Mouse (Mus musculus): Measurements from ENCODE around the gene Tmem262. TPM values are rescaled to one million over a fixed set of nuclear protein-coding genes. Genes with fewer than 3 reads are reported as not detected.
A peak's percentile ranks its signal among the peaks of the same experiment; 100 is the strongest.

Gene Tmem262
- polyA plus RNA-seq, 1 experiment from 2014 or later, result not detected

DNA sequence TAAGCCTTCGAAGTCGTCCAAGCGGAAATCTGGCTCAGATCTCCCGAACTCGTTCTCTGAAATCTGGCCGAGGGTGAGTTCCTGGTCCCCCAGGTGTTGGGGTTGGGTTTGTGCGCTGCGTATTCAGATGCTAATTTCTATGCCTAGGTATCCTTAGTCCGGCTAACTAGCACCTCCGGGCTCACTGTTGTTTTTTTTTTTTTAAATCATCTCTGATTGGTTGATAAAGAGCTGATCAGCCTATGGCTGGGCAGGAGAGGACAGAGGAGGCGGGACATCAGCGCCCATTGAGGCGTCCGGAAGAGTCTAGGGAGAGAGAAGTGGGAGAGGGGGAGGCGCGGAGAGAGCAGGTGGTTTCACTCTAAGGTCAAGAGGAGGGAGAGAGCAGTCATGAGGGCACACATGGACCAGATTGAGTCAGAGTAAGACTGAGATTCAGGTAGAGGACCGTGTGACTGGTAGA is 5.6 kb downstream of the Tmem262 start:
- no peaks in the 10 kb centered on the region for H3K27me3 ChIP-seq (replicated peaks; ENCODE audit: control insufficient read depth, insufficient read depth, low read length)
- ATAC-seq, result peak; percentile 64

GRCm38 (mm10) chr19:6088841-6089240 is 9.0 kb downstream of the Tmem262 start:
- Histone ChIP-seq H3K4me3 (replicated peaks; ENCODE audit: low read length) (no peak overlapping the region), H3K27me3 (replicated peaks; ENCODE audit: control insufficient read depth, insufficient read depth, low read length) (no peaks in the 10 kb centered on the region), H3K9me3 (ENCODE audit: control insufficient read depth, low read length) (no peaks in the 10 kb centered on the region), H3K27ac (ENCODE audit: low read length) (no peak overlapping the region), H3K9ac (replicated peaks; ENCODE audit: low read depth, low read length) (no peak overlapping the region), H3K4me1 (replicated peaks; ENCODE audit: control insufficient read depth, insufficient read depth, low read length) (peaks cover 15% of the 10 kb centered on the region), H3K36me3 (ENCODE audit: control insufficient read depth, insufficient read depth) (peaks cover 2% of the 10 kb centered on the region; the same call in 1 of the 2 replicates), H3K4me2 (ENCODE audit: low read length) (no peak overlapping the region)
- no peak for ATAC-seq
- 94% methylated on average over 13 of the region's 13 CpGs for WGBS

More for the DNA sequence above, 5.6 kb downstream of the Tmem262 start:
- peak overlapping the region; percentile 91 for H3K4me2 ChIP-seq (ENCODE audit: low read length)
- H3K36me3 ChIP-seq (ENCODE audit: control insufficient read depth, insufficient read depth), result peaks cover 11% of the 10 kb centered on the region
- H3K9me3 ChIP-seq (ENCODE audit: control insufficient read depth, low read length), result no peaks in the 10 kb centered on the region
- peaks cover 21% of the 10 kb centered on the region for H3K4me1 ChIP-seq (replicated peaks; ENCODE audit: control insufficient read depth, insufficient read depth, low read length)
- under 1% methylated on average over 17 of the region's 17 CpGs for WGBS
- no peak overlapping the region for H3K27ac ChIP-seq (ENCODE audit: low read length)
- H3K4me3 ChIP-seq (replicated peaks; ENCODE audit: low read length), result peak overlapping the region; percentile 77
- peak overlapping the region; percentile 49 for H3K9ac ChIP-seq (replicated peaks; ENCODE audit: low read depth, low read length)

GRCm38 (mm10) chr19:6094119-6094518 is 14.3 kb downstream of the Tmem262 start, which contains the start of gene AC131692.1:
AC131692.1 (plus strand) TSS chr19:6094419.
- no peaks in the 10 kb centered on the region for H3K4me1 ChIP-seq (replicated peaks; ENCODE audit: control insufficient read depth, insufficient read depth, low read length)
- H3K4me2 ChIP-seq (ENCODE audit: low read length), result no peak within 1 kb of the TSS
- H3K27ac ChIP-seq (ENCODE audit: low read length), result no peak within 1 kb of the TSS
- WGBS, result 95% methylated on average over 7 of the region's 7 CpGs
- H3K27me3 ChIP-seq (replicated peaks; ENCODE audit: control insufficient read depth, insufficient read depth, low read length), result no peaks in the 10 kb centered on the region
- H3K36me3 ChIP-seq (ENCODE audit: control insufficient read depth, insufficient read depth), result peaks cover 2% of the 10 kb centered on the region; the same call in 1 of the 2 replicates
- no peaks in the 10 kb centered on the region for H3K9me3 ChIP-seq (ENCODE audit: control insufficient read depth, low read length)
- no peak for ATAC-seq
- H3K4me3 ChIP-seq (replicated peaks; ENCODE audit: low read length), result no peak within 1 kb of the TSS
- H3K9ac ChIP-seq (replicated peaks; ENCODE audit: low read depth, low read length), result no peak within 1 kb of the TSS

- no peak overlapping the region for H3K27ac ChIP-seq (ENCODE audit: low read length)
- H3K4me3 ChIP-seq (replicated peaks; ENCODE audit: low read length), result no peak overlapping the region
- no peaks in the 10 kb centered on the region for H3K4me1 ChIP-seq (replicated peaks; ENCODE audit: control insufficient read depth, insufficient read depth, low read length)
- ATAC-seq, result no peak
- H3K27me3 ChIP-seq (replicated peaks; ENCODE audit: control insufficient read depth, insufficient read depth, low read length), result no peaks in the 10 kb centered on the region
- 93% methylated on average over 3 of the region's 3 CpGs for WGBS
- H3K9ac ChIP-seq (replicated peaks; ENCODE audit: low read depth, low read length), result no peak overlapping the region
- no peak overlapping the region for H3K4me2 ChIP-seq (ENCODE audit: low read length)
- no peaks in the 10 kb centered on the region for H3K36me3 ChIP-seq (ENCODE audit: control insufficient read depth, insufficient read depth)
- no peaks in the 10 kb centered on the region for H3K9me3 ChIP-seq (ENCODE audit: control insufficient read depth, low read length)
These were observed 18.0 kb downstream of the Tmem262 start for GRCm38 (mm10) chr19:6097847-6098246.

GRCm38 (mm10) chr19:6101186-6101585 is 21.4 kb downstream of the Tmem262 start:
- H3K36me3 ChIP-seq (ENCODE audit: control insufficient read depth, insufficient read depth), result no peaks in the 10 kb centered on the region
- no peak for ATAC-seq
- WGBS, result 80% methylated on average over 6 of the region's 6 CpGs

DNA sequence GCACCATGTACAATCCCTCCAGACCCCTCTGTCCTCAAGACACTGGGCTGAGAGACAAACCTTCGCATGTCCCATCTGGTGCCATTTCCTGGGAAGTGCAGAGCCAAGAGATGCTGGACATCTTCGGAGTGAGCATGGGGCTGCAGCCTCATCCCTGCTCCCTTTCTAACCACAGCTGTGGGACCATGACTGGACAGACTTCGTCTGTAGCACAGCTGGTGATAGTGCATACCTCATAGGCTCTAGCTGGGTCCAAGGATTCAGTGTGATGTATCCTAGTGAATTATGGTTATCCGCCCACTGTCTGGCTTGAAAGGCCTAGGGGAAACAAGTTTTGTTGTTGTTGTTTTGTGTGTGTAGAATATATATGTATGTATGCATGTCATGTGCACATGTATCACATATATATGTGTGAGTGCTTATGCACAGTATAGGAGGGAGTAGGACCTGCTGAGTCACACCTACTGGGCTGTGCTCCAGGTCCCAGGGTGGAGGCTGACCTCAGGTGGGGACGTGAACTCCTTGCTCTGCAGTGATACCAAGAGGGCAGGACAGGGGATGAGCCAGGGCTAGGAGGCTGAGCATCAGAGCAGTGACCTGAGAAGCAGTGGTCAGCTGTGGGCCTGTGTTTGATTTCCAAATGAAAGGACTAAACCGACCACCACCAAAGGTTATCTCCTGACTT is 22.5 kb downstream of the Tmem262 start:
- no peak for ATAC-seq
- Histone ChIP-seq H3K4me3 (replicated peaks; ENCODE audit: low read length) (no peak overlapping the region), H3K36me3 (ENCODE audit: control insufficient read depth, insufficient read depth) (no peaks in the 10 kb centered on the region), H3K4me1 (replicated peaks; ENCODE audit: control insufficient read depth, insufficient read depth, low read length) (no peaks in the 10 kb centered on the region), H3K4me2 (ENCODE audit: low read length) (no peak overlapping the region), H3K9ac (replicated peaks; ENCODE audit: low read depth, low read length) (no peak overlapping the region), H3K9me3 (ENCODE audit: control insufficient read depth, low read length) (no peaks in the 10 kb centered on the region), H3K27ac (ENCODE audit: low read length) (no peak overlapping the region), H3K27me3 (replicated peaks; ENCODE audit: control insufficient read depth, insufficient read depth, low read length) (no peaks in the 10 kb centered on the region)
- 90% methylated on average over 6 of the region's 6 CpGs for WGBS

More at GRCm38 (mm10) chr19:6101186-6101585, 21.4 kb downstream of the Tmem262 start:
- H3K4me3 ChIP-seq (replicated peaks; ENCODE audit: low read length), result no peak overlapping the region
- H3K27me3 ChIP-seq (replicated peaks; ENCODE audit: control insufficient read depth, insufficient read depth, low read length), result no peaks in the 10 kb centered on the region
- H3K9ac ChIP-seq (replicated peaks; ENCODE audit: low read depth, low read length), result no peak overlapping the region
- H3K4me2 ChIP-seq (ENCODE audit: low read length), result no peak overlapping the region
- H3K9me3 ChIP-seq (ENCODE audit: control insufficient read depth, low read length), result no peaks in the 10 kb centered on the region
- no peak overlapping the region for H3K27ac ChIP-seq (ENCODE audit: low read length)
- H3K4me1 ChIP-seq (replicated peaks; ENCODE audit: control insufficient read depth, insufficient read depth, low read length), result no peaks in the 10 kb centered on the region

DNA sequence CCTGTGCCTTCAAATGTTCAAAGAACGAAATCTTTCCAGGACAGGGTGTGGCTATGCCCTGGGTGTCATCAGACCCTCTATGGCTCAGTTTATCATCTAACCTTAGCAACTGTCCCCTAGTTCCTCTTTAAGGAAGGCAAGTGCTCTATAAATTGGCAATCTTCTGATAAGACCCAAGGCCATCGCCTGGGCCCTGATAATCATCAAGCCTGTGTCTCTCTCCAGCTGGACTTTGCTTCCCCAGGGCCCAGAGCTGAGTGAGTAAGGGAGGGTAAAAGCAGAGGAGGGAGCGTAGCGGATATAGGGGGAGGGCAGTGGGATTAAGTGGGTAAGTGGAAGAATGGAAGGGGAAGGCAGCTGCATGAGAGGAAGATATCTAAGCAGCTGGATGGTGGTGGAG is 24.6 kb downstream of the Tmem262 start:
- 81% methylated on average over 4 of the region's 4 CpGs for WGBS
- Histone ChIP-seq H3K4me1 (replicated peaks; ENCODE audit: control insufficient read depth, insufficient read depth, low read length) (no peaks in the 10 kb centered on the region), H3K9ac (replicated peaks; ENCODE audit: low read depth, low read length) (no peak overlapping the region), H3K27ac (ENCODE audit: low read length) (no peak overlapping the region), H3K4me2 (ENCODE audit: low read length) (no peak overlapping the region), H3K9me3 (ENCODE audit: control insufficient read depth, low read length) (no peaks in the 10 kb centered on the region), H3K36me3 (ENCODE audit: control insufficient read depth, insufficient read depth) (no peaks in the 10 kb centered on the region), H3K27me3 (replicated peaks; ENCODE audit: control insufficient read depth, insufficient read depth, low read length) (no peaks in the 10 kb centered on the region), H3K4me3 (replicated peaks; ENCODE audit: low read length) (no peak overlapping the region)
- no peak for ATAC-seq

DNA sequence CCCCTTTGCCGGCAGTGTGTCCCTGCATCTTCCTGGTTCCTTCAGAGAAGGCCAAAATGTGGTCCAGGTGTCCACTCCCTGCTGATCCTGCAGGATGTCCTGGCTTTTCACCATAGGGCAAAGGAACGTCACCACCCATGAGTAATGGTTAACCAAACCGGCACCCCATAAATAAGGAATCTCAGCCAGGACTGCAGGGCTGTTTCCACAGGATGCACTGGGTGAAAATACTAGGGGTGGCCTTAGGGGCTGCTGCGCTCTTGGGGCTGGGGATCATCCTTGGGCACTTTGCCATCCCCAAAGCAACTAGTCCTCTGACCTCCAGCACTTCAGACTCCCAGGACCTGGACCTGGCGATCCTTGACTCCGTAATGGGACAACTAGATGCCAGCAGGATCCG is 25.8 kb downstream of the Tmem262 start, which contains the start of gene Naaladl1:
Gene Naaladl1 (plus strand): TSS at position 197 of the 400 bp plus-strand sequence.
- ATAC-seq, result no peak
- WGBS, result 88% methylated on average over 7 of the region's 7 CpGs
- H3K9ac ChIP-seq (replicated peaks; ENCODE audit: low read depth, low read length), result no peak within 1 kb of the TSS

DNA sequence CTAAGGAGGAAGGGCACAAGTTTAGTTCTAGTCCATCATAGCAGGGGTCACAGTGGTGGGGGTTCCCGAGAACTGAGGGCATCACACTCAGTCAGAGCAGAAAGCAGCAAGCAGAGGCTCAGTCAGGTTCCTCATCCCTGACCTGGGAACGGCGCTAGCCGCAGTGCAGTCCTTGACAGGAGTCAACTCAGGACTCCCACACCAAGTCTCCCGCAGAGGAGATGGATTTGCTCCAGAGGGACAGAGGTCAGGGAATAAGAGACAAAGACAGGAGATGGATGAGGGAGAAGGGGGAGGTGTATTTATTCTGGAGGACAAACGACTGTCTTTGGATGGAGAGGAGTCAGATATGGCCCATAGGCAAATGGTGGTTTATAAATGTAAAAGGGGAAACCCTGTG is 33.3 kb downstream of the Tmem262 start:
- H3K27ac ChIP-seq (ENCODE audit: low read length), result no peak overlapping the region
- WGBS, result 80% methylated on average over 6 of the region's 6 CpGs
- no peak for ATAC-seq

More for the DNA sequence above, 25.8 kb downstream of the Tmem262 start, which contains the start of gene Naaladl1:
- no peaks in the 10 kb centered on the region for H3K27me3 ChIP-seq (replicated peaks; ENCODE audit: control insufficient read depth, insufficient read depth, low read length)
- H3K4me2 ChIP-seq (ENCODE audit: low read length), result no peak within 1 kb of the TSS
- H3K36me3 ChIP-seq (ENCODE audit: control insufficient read depth, insufficient read depth), result no peaks in the 10 kb centered on the region
- H3K4me3 ChIP-seq (replicated peaks; ENCODE audit: low read length), result no peak within 1 kb of the TSS
- H3K27ac ChIP-seq (ENCODE audit: low read length), result no peak within 1 kb of the TSS
- no peaks in the 10 kb centered on the region for H3K9me3 ChIP-seq (ENCODE audit: control insufficient read depth, low read length)
- H3K4me1 ChIP-seq (replicated peaks; ENCODE audit: control insufficient read depth, insufficient read depth, low read length), result no peaks in the 10 kb centered on the region

More for the DNA sequence above, 33.3 kb downstream of the Tmem262 start:
- H3K4me1 ChIP-seq (replicated peaks; ENCODE audit: control insufficient read depth, insufficient read depth, low read length), result peaks cover 11% of the 10 kb centered on the region
- no peaks in the 10 kb centered on the region for H3K9me3 ChIP-seq (ENCODE audit: control insufficient read depth, low read length)
- no peak overlapping the region for H3K9ac ChIP-seq (replicated peaks; ENCODE audit: low read depth, low read length)
- no peak overlapping the region for H3K4me2 ChIP-seq (ENCODE audit: low read length)
- peaks cover 15% of the 10 kb centered on the region for H3K36me3 ChIP-seq (ENCODE audit: control insufficient read depth, insufficient read depth)
- H3K27me3 ChIP-seq (replicated peaks; ENCODE audit: control insufficient read depth, insufficient read depth, low read length), result no peaks in the 10 kb centered on the region
- no peak overlapping the region for H3K4me3 ChIP-seq (replicated peaks; ENCODE audit: low read length)
